Mouse (Mus musculus) kidney, embryonic 16.5 days (tissue): ENCODE results near the gene Fmnl3. TPM values are rescaled to one million over a fixed set of nuclear protein-coding genes. Genes with fewer than 3 reads are reported as not detected.
A peak's percentile ranks its signal among the peaks of the same experiment; 100 is the strongest.

Experiments
- ATAC-seq: fragments of 200-750 bp; cut with Nextera tagmentation; 2 replicates; pipeline ENCODE4 v1.8.0; 2017; ENCODE audit warnings: moderate TSS enrichment; ENCODE audit not compliant: low FRiP score, low TSS enrichment
- H3K27ac ChIP-seq: fragments of 300-500 bp; sonication (generic); 2 replicates; pipeline ENCODE4 v1.5.1; 2014; ENCODE audit warnings: low read length
- H3K27me3 ChIP-seq: fragments of 300-500 bp; sonication (generic); 2 replicates; pipeline ENCODE4 v1.6.1; 2014; ENCODE audit warnings: low read length, control low read depth, mixed read lengths; ENCODE audit not compliant: insufficient read depth
- H3K36me3 ChIP-seq: fragments of 300-500 bp; sonication (generic); 2 replicates; pipeline ENCODE4 v1.6.1; 2014; ENCODE audit warnings: low read length, control low read depth, mixed read lengths; ENCODE audit not compliant: insufficient read depth
- H3K4me1 ChIP-seq: fragments of 300-500 bp; sonication (generic); 2 replicates; pipeline ENCODE4 v1.6.1; 2014; ENCODE audit warnings: low read length, control low read depth, mixed read lengths; ENCODE audit not compliant: insufficient read depth
- H3K4me2 ChIP-seq: fragments of 300-500 bp; sonication (generic); replicated peaks from 2 replicates; pipeline ENCODE4 v1.6.1; 2014; ENCODE audit warnings: low read depth, low read length
- H3K4me3 ChIP-seq: fragments of 300-500 bp; sonication (generic); 2 replicates; pipeline ENCODE4 v1.5.1; 2014; ENCODE audit warnings: mild to moderate bottlenecking, low read length
- H3K9ac ChIP-seq: fragments of 300-500 bp; sonication (generic); replicated peaks from 2 replicates; pipeline ENCODE4 v1.6.1; 2014; ENCODE audit warnings: low read length
- H3K9me3 ChIP-seq: fragments of 300-500 bp; sonication (generic); 2 replicates; pipeline ENCODE4 v1.6.1; 2016; ENCODE audit warnings: low read length, control low read depth
- WGBS: fragments of 180-500 bp; shearing (Covaris S2); extraction: QIAGEN DNeasy Blood & Tissue Kit; methylation state at CpG from one replicate; pipeline ENCODE4 v1.1.7; 2014; 5-methylcytosine and 5-hydroxymethylcytosine counted together
- polyA plus RNA-seq: library from polyadenylated mRNA; unstranded; fragments of >200 nt; fragmentation: Nextera tagmentation; extraction: Ambion mirVana; gene quantifications from 2 replicates; pipeline ENCODE4 v1.2.1, GENCODE M21; 2015

Fmnl3 gene
- polyA plus RNA-seq, 1 experiment from 2014 or later, result 27.1 TPM

DNA sequence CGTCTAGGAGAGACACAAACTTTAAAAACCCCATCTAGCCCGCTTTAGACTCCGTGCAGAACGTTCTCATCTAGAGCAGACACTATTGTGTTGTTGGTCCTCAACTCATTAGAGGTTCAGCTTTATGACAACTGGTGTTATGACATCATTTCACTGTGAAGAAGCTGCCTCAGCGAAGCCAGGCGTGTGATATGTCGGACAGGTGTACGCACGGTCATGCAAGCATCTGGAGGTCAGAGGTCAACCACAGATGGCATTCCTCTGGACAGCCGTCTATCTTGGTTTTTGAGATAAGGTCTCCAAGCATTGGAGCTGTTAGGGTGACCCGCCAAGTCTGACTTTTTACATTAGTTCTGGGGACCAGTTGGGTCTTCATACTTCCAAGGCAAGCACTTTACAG, 79.7 kb downstream of the Fmnl3 start:
- Histone ChIP-seq H3K27me3 (no peaks in the 10 kb centered on the region), H3K4me1 (peaks cover 7% of the 10 kb centered on the region; the same call in 1 of the 2 replicates), H3K27ac (no peak overlapping the region), H3K36me3 (no peaks in the 10 kb centered on the region), H3K4me3 (no peak overlapping the region), H3K4me2 (no peak overlapping the region), H3K9ac (no peak overlapping the region), H3K9me3 (no peaks in the 10 kb centered on the region)
- WGBS, result 88% methylated on average over 11 of the region's 11 CpGs
- ATAC-seq, result no peak

- WGBS, result 52% methylated on average over 8 of the region's 8 CpGs
- H3K9me3 ChIP-seq, result no peaks in the 10 kb centered on the region
- no peak overlapping the region for H3K4me3 ChIP-seq
- H3K9ac ChIP-seq, result no peak overlapping the region
- H3K4me2 ChIP-seq, result no peak overlapping the region
- no peaks in the 10 kb centered on the region for H3K27me3 ChIP-seq
- peaks cover 4% of the 10 kb centered on the region; the same call in 1 of the 2 replicates for H3K4me1 ChIP-seq
- peak; percentile 28; the same call in 1 of the 2 replicates for ATAC-seq
- H3K36me3 ChIP-seq, result no peaks in the 10 kb centered on the region
- H3K27ac ChIP-seq, result no peak overlapping the region
These were observed 85.1 kb downstream of the Fmnl3 start for GRCm38 (mm10) chr15:99285189-99285535.

- peak; percentile 80 for ATAC-seq
- Histone ChIP-seq H3K4me1 (peaks cover 4% of the 10 kb centered on the region; the same call in 1 of the 2 replicates), H3K27me3 (no peaks in the 10 kb centered on the region), H3K4me2 (no peak overlapping the region), H3K9ac (no peak overlapping the region), H3K27ac (no peak overlapping the region), H3K9me3 (no peaks in the 10 kb centered on the region), H3K36me3 (no peaks in the 10 kb centered on the region), H3K4me3 (no peak overlapping the region)
- 28% methylated on average over 14 of the region's 14 CpGs for WGBS
These were observed 85.6 kb downstream of the Fmnl3 start for GRCm38 (mm10) chr15:99284527-99285188.

- no peaks in the 10 kb centered on the region for H3K27me3 ChIP-seq
- no peaks in the 10 kb centered on the region for H3K9me3 ChIP-seq
- WGBS, result 73% methylated on average over 10 of the region's 10 CpGs
- H3K36me3 ChIP-seq, result no peaks in the 10 kb centered on the region
- H3K4me1 ChIP-seq, result peaks cover 4% of the 10 kb centered on the region; the same call in 1 of the 2 replicates
- ATAC-seq, result no peak
- H3K4me2 ChIP-seq, result no peak overlapping the region
- no peak overlapping the region for H3K4me3 ChIP-seq
- no peak overlapping the region for H3K27ac ChIP-seq
- no peak overlapping the region for H3K9ac ChIP-seq
These were observed 86.8 kb downstream of the Fmnl3 start for GRCm38 (mm10) chr15:99283456-99283855.

- 77% methylated on average over 7 of the region's 7 CpGs for WGBS
- H3K4me1 ChIP-seq, result no peaks in the 10 kb centered on the region
- H3K4me2 ChIP-seq, result no peak overlapping the region
- no peaks in the 10 kb centered on the region for H3K27me3 ChIP-seq
- no peak overlapping the region for H3K4me3 ChIP-seq
- H3K9me3 ChIP-seq, result no peaks in the 10 kb centered on the region
- no peaks in the 10 kb centered on the region for H3K36me3 ChIP-seq
- ATAC-seq, result no peak
- no peak overlapping the region for H3K9ac ChIP-seq
- H3K27ac ChIP-seq, result no peak overlapping the region
These were observed 92.0 kb downstream of the Fmnl3 start for GRCm38 (mm10) chr15:99278271-99278670.

DNA sequence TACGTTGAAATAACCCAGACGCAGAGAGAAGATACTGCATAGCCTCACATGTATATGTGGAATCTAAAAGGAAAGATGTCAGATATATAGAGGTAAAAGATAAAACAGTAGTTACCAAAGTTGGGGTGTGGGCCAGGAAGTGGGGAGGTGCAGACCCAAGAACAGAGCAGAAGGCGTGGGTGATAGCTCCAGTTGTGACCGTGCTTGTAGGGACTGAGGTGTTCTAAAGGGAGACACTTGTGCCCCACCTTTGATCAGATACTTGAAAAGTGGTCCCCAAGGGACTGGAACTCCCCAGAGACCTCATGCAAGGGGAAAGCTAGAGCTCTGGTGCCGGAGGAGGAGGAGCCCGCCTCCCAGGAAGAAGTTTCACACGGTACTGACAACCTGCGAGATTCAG, 94.2 kb downstream of the Fmnl3 start:
- H3K27ac ChIP-seq, result no peak overlapping the region
- no peak overlapping the region for H3K9ac ChIP-seq
- no peaks in the 10 kb centered on the region for H3K27me3 ChIP-seq
- H3K36me3 ChIP-seq, result no peaks in the 10 kb centered on the region
- H3K4me3 ChIP-seq, result no peak overlapping the region
- H3K9me3 ChIP-seq, result no peaks in the 10 kb centered on the region
- WGBS, result 79% methylated on average over 8 of the region's 8 CpGs
- no peak for ATAC-seq
- no peaks in the 10 kb centered on the region for H3K4me1 ChIP-seq
- no peak overlapping the region for H3K4me2 ChIP-seq

Other genes starting within 250 kb of the Fmnl3 start
- 42.1 and 42.9 TPM in 2 replicates for gene Spats2, start 244.6 kb downstream of the Fmnl3 start, polyA plus RNA-seq
- 0.56 and 0.77 TPM in 2 replicates for gene Kcnh3, start 145.6 kb downstream of the Fmnl3 start, polyA plus RNA-seq
- 177 and 181 TPM in 2 replicates for gene Mcrs1, start 118.5 kb downstream of the Fmnl3 start, polyA plus RNA-seq
- 62.2 and 67.5 TPM in 2 replicates for gene Prpf40b, start 75.4 kb downstream of the Fmnl3 start, polyA plus RNA-seq
- 0.21 and 0.30 TPM in 2 replicates for gene Fam186b, start 74.6 kb downstream of the Fmnl3 start, polyA plus RNA-seq
- 634 and 653 TPM in 2 replicates for gene Tmbim6, start 22.4 kb upstream of the Fmnl3 start, polyA plus RNA-seq
- gene Nckap5l, start 87.3 kb upstream of the Fmnl3 start, polyA plus RNA-seq, result 9.3 and 10.9 TPM in 2 replicates
- gene Bcdin3d, start 104.2 kb upstream of the Fmnl3 start, polyA plus RNA-seq, result 16.8 and 18.2 TPM in 2 replicates
- gene Faim2, start 157.7 kb upstream of the Fmnl3 start, polyA plus RNA-seq, result 0.32 and 0.50 TPM in 2 replicates
- gene Aqp2, start 208.6 kb upstream of the Fmnl3 start, polyA plus RNA-seq, result 109 and 159 TPM in 2 replicates
- 3.7 and 5.0 TPM in 2 replicates for gene Aqp5, start 220.3 kb upstream of the Fmnl3 start, polyA plus RNA-seq
- 0.10 TPM in 1 of 2 replicates, not detected in the other for gene Aqp6, start 230.9 kb upstream of the Fmnl3 start, polyA plus RNA-seq